Mouse (Mus musculus): Measurements from ENCODE around the gene Erich3.

The Erich3 gene

DNA sequence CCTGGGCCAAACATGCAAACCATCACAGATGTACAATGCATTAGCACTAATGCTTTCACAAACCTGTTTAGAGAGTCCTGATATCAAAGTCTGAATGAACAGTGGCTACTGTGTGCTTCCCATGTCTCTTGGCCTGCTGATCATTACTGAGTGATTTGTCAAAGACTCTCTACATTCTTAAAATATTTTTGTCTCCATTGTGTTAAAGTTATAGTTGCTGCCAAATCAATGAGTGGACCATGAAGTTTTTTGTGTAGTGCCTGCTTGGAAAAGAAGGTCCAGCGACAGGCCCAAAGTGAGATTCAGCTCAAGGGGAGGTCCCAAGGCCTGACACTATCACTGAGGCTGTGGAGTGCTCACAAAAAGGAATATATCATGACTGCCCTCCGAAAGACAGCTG lies 108.0 kb downstream of the Erich3 start:
- DNase-seq (ENCODE audit: low spot score): no peak

GRCm38 (mm10) chr3:154778836-154779595 lies 115.4 kb downstream of the Erich3 start:
- no peak for DNase-seq (ENCODE audit: low spot score)

GRCm38 (mm10) chr3:154786354-154786753 lies 122.7 kb downstream of the Erich3 start:
- no peak for DNase-seq (ENCODE audit: low spot score)

GRCm38 (mm10) chr3:154787611-154788010 lies 124.0 kb downstream of the Erich3 start:
- DNase-seq (ENCODE audit: low spot score): no peak

GRCm38 (mm10) chr3:154793571-154793970 lies 129.9 kb downstream of the Erich3 start:
- no peak for DNase-seq (ENCODE audit: low spot score)

DNA sequence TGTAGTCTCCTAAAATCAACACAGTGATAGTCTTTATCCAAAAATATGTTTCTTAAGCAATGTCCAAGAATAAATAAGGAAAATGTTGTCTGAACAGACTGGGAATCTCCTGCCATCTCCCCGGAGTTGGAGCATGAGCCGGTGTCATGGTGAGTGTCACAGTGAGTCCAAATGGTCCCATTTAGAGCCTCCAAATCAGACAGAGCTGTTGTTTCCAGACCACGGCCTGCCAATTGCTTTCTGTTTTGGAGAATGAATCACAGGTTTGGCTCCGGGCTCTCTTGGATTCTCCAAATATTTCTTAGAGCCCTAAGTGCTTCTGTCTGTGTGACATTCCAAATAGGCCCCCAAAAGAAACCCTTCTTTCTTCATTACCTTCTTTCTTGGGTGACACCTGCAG lies 135.1 kb downstream of the Erich3 start:
- no peak for DNase-seq (ENCODE audit: low spot score)

DNA sequence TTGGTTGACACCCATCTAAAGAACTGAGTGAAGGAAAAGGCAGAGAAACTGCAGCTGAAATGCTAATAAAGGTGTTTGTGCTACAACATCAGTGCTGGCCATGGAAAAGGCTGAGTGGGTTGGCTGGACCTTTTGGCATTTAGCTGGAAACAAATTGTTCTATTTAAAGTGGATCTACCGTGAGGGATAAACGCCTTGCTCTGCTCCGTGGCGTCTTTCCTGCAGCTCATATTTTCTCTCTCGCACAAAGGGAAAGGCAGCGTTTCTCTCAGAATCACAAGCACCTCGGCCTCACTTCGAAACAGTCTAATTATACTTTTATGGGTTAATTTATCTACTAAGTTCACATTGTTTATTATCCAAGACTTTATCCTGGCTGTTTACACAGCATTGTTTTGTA lies 136.8 kb downstream of the Erich3 start:
- no peak for DNase-seq (ENCODE audit: low spot score)

GRCm38 (mm10) chr3:154800888-154801429 lies 137.3 kb downstream of the Erich3 start:
- DNase-seq (ENCODE audit: low spot score): no peak

DNA sequence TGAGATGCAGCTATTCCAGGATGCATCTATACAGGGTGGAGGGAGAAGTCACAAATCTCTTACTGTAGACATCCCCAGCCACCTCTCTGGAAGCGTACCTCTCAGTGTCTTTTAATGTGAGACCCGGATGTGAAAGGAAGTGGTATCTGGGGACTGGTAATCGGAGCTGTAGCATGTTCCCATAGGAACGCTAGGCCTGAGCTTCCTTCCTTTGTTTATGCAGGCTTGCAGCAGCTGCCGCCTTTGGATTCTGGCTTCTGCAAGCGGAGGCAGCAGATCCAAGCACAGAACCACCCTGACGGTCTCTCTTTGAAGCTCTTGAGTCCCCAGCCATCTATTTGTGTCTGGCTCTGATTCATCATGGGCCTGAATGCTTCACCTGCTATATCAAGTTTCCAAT lies 143.0 kb downstream of the Erich3 start:
- DNase-seq (ENCODE audit: low spot score): peak; percentile 63

DNA sequence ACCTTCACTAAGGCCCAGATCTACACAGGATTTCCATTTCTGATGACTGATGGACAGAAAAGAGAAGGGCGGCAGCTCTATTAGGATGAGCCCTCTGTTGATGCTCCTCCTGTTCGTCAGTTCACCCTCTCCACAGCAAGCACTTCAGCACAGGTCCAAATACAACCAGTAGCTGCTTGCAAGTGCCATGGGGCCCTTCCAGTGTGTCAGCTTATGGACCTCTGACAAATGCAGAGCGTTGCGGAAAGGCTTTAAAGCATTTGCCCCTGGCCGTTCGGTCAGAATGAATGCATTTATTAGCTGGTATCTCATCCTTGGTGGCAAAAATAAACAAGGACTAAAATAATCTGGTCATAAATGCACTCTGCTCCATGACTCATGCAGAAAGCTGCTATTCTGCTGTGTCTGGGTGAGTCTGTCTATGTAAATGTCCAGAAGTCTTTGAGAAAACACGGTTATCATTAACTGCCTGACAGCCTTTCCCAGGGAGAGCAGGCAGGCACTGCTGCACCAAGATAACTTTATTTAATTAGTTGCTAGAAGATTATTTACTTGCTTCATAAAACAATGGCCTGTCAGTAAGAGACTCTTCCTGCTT lies 146.7 kb downstream of the Erich3 start:
- no peak for DNase-seq (ENCODE audit: low spot score)

- DNase-seq (ENCODE audit: low spot score): no peak
These were observed 147.6 kb downstream of the Erich3 start for GRCm38 (mm10) chr3:154811281-154811680.

- DNase-seq (ENCODE audit: low spot score): no peak
These were observed 148.2 kb downstream of the Erich3 start for GRCm38 (mm10) chr3:154811833-154812232.

- no peak for DNase-seq (ENCODE audit: low spot score)
These were observed 149.2 kb downstream of the Erich3 start for GRCm38 (mm10) chr3:154812893-154813292.

GRCm38 (mm10) chr3:154815606-154816005 lies 151.9 kb downstream of the Erich3 start:
- DNase-seq (ENCODE audit: low spot score): no peak

- DNase-seq (ENCODE audit: low spot score): no peak
These were observed 152.6 kb downstream of the Erich3 start for GRCm38 (mm10) chr3:154816231-154816630.

- no peak for DNase-seq (ENCODE audit: low spot score)
These were observed 153.4 kb downstream of the Erich3 start for GRCm38 (mm10) chr3:154816801-154817625.
